Mouse (Mus musculus): ENCODE measurements around the gene Mmaa.

DNA sequence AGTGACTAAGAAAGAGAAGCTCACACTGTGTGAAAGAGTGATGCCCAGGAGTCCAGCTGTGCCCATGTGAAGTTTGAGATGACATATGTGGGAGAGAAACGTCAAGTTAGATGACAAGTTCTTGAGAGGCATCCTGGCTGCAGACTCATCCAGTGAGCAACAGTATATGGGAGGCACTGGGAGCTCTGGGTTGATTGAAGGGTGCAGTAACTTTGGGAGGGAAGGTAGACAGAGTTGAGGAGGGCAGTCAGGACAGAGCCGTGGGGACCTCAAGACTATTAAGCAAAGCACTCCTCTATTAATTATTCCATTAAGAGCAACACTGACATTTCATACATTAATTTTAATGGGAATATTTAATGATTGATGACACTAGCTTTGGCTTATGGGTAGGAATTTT is 35.0 kb upstream of the Mmaa start:
- TF ChIP-seq CTCF (conservative IDR thresholded peaks at IDR 0.05; ENCODE audit: low read length) = no peak
- TF ChIP-seq NANOG (IDR thresholded peaks at IDR 0.05; ENCODE audit: borderline replicate concordance, low read length) = no peak
- TF ChIP-seq POU5F1 (IDR thresholded peaks at IDR 0.05; ENCODE audit: borderline replicate concordance, low read length) = no peak
